Mouse (Mus musculus) liver, adult 2 months (tissue): ENCODE measurements at regions not wholly inside any gene's neighbourhood (a gene's known extent, or its start where the extent isn't known, plus 50 kb on each side); places are given as distances from the start of the nearest gene placed in this dataset.

ENCODE experiments used
- CTCF ChIP-seq: fragments of 200-500 bp; IDR thresholded peaks from 2 replicates; pipeline ENCODE4 v1.5.1; 2011; ENCODE audit warnings: low read depth, low read length, control low read depth
- POLR2A ChIP-seq: fragments of 200-500 bp; IDR thresholded peaks from 2 replicates; pipeline ENCODE4 v1.6.1; 2011; ENCODE audit warnings: low read length, control low read depth; ENCODE audit not compliant: insufficient read depth; ENCODE audit errors: extremely low read depth

- no peak for TF ChIP-seq CTCF
- no peak for TF ChIP-seq POLR2A
Observed at GRCm38 (mm10) chr16:76432304-76432703, 58.7 kb upstream of the Nrip1 start.
